Mouse (Mus musculus): ENCODE measurements around the gene C9.

- TF ChIP-seq POLR2A (IDR thresholded peaks at IDR 0.05; ENCODE audit: borderline replicate concordance, extremely low read depth, low read depth, low read length) (no peak), CTCF (IDR thresholded peaks at IDR 0.05; ENCODE audit: insufficient read depth, low read length) (no peak)
These were observed 55.7 kb downstream of the C9 start for GRCm38 (mm10) chr15:6500787-6501186.
